Mouse (Mus musculus) stomach, postnatal 0 days (tissue): ENCODE measurements around the gene Clip4.

ENCODE experiments used
- CTCF ChIP-seq: IDR thresholded peaks from 2 replicates; pipeline ENCODE4 v1.5.1; 2016; ENCODE audit warnings: antibody characterized with exemption, low read depth, mild to moderate bottlenecking, moderate library complexity
- EP300 ChIP-seq: optimal IDR thresholded peaks from 2 replicates; pipeline ENCODE3; 2016; ENCODE audit warnings: antibody characterized with exemption

- no peak for TF ChIP-seq CTCF
- no peak for TF ChIP-seq EP300
Measured at GRCm38 (mm10) chr17:71736442-71736841, 31.8 kb upstream of the Clip4 start.
